Mouse (Mus musculus): ENCODE results near the gene Zfp1.

The Zfp1 gene

DNA sequence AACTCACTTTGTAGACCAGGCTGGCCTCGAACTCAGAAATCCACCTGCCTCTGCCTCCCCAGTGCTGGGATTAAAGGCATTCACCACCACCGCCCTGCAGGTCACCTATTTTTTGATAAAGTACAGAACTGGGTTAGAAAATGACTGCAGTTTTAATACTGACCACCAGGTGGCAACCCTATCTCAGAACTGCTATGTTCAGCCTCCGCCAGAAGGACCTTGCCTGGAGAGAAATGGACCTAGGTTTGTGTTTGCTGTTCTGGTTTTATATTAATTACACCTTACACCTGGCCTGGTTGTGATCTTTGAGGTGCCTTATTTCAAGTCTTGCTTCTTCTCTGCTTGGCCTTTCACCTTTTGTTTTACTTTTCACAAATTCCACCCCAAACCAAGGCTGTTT, 34.9 kb downstream of the Zfp1 start:
- DNase-seq: peak; percentile 55 to 69

DNA sequence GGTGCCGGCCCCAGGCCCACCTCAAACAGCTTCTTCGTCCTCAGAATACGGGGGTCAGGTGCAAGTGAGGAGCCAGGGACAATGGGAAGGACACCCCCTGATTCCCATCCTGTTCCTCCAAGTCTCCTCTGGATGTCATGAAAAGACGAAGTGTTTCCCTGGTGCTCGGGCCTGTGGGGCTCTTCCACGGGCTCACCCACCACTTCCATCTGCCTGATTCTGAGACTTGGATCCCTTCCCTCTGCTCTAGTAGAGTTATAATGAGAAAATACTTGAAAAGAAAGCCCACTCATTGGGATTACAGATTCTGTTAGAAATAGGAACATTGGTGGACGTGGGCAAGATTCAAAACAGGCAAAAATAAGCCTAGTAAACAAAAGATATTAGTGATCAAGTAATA, 35.6 kb downstream of the Zfp1 start:
- DNase-seq: no peak

GRCm38 (mm10) chr8:111680423-111681028, 37.3 kb downstream of the Zfp1 start:
- DNase-seq: peak; percentile 49 to 63

DNA sequence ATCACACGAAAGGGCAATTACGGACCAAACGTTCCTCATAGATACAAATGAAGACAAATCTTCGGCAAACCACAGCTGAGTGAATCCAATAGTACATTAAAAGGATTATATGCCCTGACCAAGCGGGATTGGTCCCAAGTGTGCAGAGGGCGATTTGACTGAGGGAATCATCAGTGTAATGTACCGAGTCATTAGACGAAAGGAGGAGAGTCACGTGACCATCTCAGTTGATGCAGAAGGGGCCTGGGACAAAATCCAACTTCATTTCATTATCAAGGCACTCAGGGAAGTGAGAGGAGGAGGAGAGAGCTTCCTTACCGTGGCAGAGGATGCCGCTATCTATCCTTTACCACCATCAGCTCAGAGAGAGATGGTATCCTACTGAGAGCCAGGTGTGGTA, 38.0 kb downstream of the Zfp1 start:
- no peak for DNase-seq

DNA sequence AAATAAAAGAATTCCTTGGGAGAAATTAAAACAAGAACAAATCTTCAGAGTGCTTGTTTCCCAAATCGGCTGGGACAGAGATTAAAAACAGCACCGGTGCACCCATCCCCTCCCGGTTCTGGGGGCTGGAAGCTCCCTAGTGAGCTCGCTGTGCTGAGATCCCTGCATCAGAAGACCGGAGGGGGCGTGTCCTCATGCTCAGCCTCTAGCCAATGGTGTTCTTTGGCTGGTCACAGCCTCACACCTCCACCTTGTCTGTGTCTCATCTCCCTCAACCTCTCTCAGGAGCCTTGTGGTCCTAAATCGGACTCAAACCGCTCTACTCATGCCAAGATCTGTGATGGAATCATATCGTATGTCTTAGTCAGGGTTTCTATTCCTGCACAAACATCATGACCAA, 39.3 kb downstream of the Zfp1 start:
- no peak for DNase-seq

DNA sequence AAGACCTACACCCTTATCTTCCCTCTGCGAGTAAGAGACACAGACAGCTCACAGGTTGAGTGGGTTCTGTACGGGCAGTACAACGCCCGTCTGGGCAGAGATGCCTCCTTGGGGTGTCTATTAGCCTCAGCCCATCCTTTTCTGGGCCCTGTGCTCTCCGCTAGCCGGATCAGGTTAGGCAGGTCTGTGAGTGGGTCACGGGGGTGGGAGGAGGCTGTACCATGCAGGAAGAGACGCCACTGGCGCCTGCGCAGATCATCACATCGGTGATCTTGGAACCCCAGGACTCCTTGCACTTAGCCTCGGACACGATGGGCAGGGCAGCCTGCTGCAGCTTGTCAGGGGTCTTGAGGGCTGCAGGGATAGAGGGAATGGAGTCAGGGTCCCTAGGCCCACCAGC, 43.7 kb downstream of the Zfp1 start:
- DNase-seq: no peak

DNA sequence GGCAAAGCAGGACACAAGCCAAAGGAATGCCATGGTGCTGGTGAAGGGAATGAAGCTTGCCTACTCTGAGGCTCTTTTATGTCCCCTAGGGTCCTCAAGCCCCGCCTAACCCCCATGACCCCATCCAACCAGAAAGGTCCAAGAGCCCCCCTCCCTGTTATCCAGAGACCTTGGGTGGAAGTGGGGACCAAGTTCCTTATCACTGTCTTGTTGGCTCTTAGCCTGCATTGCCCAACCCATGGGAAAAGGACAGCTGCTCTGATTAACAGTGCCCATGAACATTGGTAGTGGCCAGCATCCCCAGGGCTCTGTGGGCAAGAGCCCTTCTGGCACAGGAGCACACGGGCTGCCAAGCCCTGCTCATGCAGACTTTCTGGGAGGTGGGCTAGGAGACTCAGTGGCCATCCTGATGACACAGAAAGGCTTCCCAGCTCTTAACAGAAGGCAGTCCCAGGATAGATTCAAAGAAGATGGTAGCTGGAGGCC, 47.8 kb downstream of the Zfp1 start, which contains the start of gene Ctrb1:
TSS of gene Ctrb1 (minus strand) at position 51 of the 486 bp plus-strand sequence.
- DNase-seq: no peak

- peak in 1 of 2 experiments; percentile 43 for DNase-seq
Measured at GRCm38 (mm10) chr8:111693261-111693741, 50.1 kb downstream of the Zfp1 start.

- DNase-seq: no peak
Measured at GRCm38 (mm10) chr8:111695441-111695840, 52.2 kb downstream of the Zfp1 start.

GRCm38 (mm10) chr8:111697655-111698054, 54.5 kb downstream of the Zfp1 start:
- no peak for DNase-seq

GRCm38 (mm10) chr8:111699035-111699434, 55.8 kb downstream of the Zfp1 start:
- DNase-seq: no peak

DNA sequence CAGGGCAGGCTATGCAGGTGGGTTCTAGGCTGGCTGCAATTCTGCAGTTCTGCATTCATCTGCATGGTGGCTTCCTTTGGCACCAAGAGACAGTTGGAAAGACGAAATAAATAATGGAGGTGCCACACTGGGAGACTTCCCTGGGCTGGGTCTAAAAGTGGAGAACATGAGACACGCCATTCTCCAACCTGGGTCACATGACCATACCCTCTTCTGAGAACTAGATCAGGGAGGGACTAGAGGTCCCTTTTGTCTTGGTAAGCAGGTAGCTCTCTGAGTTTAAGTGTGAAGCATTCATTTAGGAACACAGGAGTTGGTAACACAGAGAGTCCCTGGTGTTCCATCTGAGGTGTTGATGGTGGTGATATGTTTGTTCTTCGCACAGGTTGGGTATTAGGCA, 57.0 kb downstream of the Zfp1 start:
- no peak for DNase-seq

GRCm38 (mm10) chr8:111700740-111701139, 57.5 kb downstream of the Zfp1 start:
- DNase-seq: no peak

DNA sequence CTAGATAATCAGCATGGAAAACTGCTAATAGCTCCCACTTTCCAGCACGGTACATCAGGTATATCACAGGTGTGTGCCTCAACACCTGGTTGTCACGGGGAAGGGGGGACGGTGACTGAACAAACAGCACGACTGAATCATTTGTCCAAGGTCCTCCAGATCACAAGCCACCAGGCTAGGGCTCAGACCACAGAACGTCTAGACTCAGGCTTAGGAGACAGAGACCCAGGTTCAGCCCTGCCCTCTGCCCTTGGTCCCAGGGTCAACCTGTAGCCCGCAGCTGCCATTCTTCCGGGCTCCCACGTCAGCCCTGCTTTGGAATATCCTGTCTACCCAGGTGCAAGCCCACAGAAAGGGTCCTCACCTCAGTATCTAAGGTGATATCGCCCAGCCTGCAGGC, 58.2 kb downstream of the Zfp1 start:
- DNase-seq: no peak

DNA sequence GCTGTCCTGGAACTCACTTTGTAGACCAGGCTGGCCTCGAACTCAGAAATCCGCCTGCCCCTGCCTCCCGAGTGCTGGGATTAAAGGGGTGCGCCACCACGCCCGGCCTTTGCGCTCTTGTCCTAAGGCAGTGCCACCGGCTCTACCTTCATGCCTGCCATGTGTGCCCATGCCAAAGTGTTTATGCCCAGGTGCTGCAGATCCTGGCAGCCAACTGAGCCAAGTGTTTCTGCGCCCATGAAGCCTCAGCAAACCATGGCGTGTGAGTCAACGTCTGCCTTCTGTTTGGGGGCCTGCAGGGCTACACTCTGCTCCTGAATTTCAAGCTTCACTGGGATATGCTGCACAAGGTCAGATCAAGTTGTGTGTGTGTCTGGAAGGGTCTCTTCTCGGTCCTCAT, 61.4 kb downstream of the Zfp1 start:
- no peak for DNase-seq

DNA sequence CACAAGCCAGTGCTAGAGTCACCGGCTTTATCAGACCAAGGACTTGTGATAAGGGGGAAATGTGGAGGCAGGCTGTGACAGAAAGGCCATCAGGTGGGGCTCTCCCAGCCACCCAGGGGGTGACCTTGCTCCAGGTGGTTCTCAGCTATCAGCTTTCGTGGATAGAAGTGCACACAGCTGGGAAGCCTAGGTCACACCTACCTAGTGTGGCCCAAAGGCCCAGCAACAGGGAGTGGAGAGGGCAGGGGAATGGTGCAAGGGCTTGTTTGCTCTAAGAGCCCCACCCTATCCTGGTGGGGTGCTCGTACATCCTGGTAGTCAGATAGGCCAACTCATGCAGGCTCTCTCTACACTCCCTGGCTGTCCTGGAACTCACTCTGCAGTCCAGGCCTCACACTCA, 62.0 kb downstream of the Zfp1 start:
- DNase-seq: no peak

DNA sequence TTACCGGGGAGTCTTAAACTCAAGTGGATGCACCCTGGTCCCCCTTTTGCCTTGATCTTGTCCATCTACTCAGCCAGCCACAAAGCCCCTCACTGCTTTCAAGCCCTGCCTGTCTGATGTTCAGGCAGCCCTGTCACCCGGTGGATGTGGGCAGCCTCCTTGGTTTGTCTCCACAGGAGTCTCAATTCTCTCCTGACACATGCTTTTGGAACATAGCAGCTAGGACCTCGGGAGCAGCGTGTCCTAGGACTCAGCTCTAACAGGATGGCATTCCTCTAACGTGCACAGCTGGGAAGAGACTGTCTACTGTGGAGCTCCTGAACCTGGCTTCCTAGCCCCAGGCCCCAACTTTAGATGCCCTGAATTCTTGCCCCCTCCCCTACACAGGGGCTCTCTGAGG, 62.5 kb downstream of the Zfp1 start:
- no peak for DNase-seq

DNA sequence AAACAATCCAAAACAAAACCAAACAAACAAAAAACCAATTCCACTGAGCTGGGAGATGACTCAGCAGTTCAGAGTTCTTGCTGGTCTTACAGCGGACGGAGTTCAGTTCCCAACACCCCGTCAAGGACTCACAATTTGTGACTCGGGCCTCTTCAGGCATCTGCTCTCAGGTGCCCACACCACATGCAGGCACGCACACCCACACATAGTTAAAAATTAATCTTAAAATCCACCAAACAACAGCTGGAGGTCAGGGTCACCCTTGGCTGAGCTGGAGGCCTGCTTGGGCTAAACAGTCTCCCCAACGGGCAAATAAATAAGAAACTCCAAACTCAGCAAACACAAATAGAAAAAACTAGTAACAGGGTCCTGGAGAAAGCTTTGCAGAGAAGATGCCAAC, 65.1 kb downstream of the Zfp1 start:
- peak; percentile 53 to 72 for DNase-seq

- DNase-seq: peak in 1 of 2 experiments; percentile 57
Measured at GRCm38 (mm10) chr8:111709223-111709622, 66.0 kb downstream of the Zfp1 start.

- no peak for DNase-seq
Measured at GRCm38 (mm10) chr8:111710777-111711485, 67.7 kb downstream of the Zfp1 start.

DNA sequence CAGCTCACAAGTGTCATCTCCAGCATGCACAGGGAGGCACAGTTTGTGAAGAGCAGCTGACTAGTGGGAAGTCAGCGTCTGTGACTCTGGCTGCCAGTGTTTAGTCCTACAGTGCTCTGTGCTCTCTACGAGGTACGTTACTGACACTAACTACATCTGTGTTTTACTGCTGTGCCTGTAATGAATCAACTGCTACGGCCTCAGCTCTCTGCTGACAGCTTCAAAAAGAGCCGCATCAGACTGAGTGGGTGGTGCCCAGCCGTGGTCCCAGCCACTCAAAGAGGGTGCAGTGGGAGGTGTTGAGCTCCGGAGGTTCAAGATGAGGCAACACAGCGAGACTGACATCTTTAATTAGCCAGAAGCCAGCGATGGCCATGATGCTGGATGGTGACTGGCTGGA, 68.9 kb downstream of the Zfp1 start:
- DNase-seq: no peak

DNA sequence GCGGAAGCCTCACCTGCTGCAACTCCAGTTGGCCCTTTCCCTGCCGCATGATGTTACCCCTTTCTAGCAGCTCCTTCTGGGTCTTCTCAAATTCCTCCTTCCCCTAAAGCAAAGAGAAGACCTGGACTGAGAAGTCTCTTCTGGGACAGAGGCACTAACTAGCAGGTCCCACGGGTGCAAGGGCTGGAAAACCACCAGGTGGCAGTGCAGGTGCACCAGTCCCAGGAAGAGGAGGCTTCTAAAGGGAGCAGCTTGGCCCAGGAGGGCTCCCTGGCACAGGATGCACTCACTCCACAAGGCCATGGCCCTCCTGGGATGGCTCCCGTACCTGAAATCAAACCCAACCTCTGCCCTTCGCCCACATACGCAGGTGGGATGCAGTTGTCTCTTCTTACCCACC, 69.4 kb downstream of the Zfp1 start:
- DNase-seq: peak; percentile 84 to 86

GRCm38 (mm10) chr8:111713291-111713690, 70.1 kb downstream of the Zfp1 start:
- DNase-seq: no peak

DNA sequence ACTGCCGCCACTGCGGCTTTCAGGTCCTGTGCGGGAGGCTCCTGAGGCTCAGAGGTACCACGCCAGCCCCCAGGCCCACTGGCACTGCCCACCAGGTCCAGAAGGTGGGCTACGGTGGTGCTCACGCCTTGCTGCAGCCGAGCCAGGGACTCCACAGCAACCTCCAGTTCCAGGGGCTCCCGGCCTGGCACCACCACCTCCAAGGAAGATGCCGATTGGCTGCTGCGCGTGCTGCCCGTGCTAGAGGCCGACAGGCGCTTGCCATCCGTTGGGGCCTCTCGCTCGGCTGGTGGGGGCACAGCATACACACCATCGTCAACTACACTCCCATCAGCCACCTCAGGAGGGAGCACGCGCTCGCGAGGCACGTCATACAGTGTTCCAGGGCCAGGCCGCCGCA, 70.6 kb downstream of the Zfp1 start:
- no peak for DNase-seq

Data from kidney, postnatal 4 days (tissue).